Mouse (Mus musculus) limb, embryonic 13.5 days (tissue): Measurements from ENCODE around the gene Bloc1s6. TPM values are rescaled to one million over a fixed set of nuclear protein-coding genes. Genes with fewer than 3 reads are reported as not detected.
A peak's percentile ranks its signal among the peaks of the same experiment; 100 is the strongest.

Source experiments
- ATAC-seq: fragments of 200-750 bp; cut with Nextera tagmentation; 2 replicates; pipeline ENCODE4 v1.8.0; 2017; ENCODE audit warnings: low read depth, moderate number of reproducible peaks, moderate TSS enrichment; ENCODE audit not compliant: low FRiP score
- H3K27ac ChIP-seq: fragments of 300-500 bp; sonication (generic); 2 replicates; pipeline ENCODE4 v1.5.1; 2015; ENCODE audit warnings: inconsistent platforms, mild to moderate bottlenecking, moderate library complexity
- H3K27me3 ChIP-seq: fragments of 300-500 bp; sonication (generic); 2 replicates; pipeline ENCODE4 v1.6.1; 2015; ENCODE audit warnings: mild to moderate bottlenecking, inconsistent platforms
- H3K36me3 ChIP-seq: fragments of 300-500 bp; sonication (generic); 2 replicates; pipeline ENCODE4 v1.6.1; 2015; ENCODE audit warnings: inconsistent platforms, mild to moderate bottlenecking, moderate library complexity
- H3K4me1 ChIP-seq: fragments of 300-500 bp; sonication (generic); 2 replicates; pipeline ENCODE4 v1.6.1; 2015; ENCODE audit warnings: inconsistent platforms
- H3K4me2 ChIP-seq: fragments of 300-500 bp; sonication (generic); replicated peaks from 2 replicates; pipeline ENCODE4 v1.6.1; 2015; ENCODE audit warnings: inconsistent platforms, mild to moderate bottlenecking, moderate library complexity
- H3K4me3 ChIP-seq: fragments of 300-500 bp; sonication (generic); 2 replicates; pipeline ENCODE4 v1.5.1; 2015; ENCODE audit warnings: moderate library complexity, mild to moderate bottlenecking, inconsistent platforms
- H3K9ac ChIP-seq: fragments of 300-500 bp; sonication (generic); 2 replicates; pipeline ENCODE4 v1.6.1; 2015; ENCODE audit warnings: mild to moderate bottlenecking, inconsistent platforms
- H3K9me3 ChIP-seq: fragments of 300-500 bp; sonication (generic); 2 replicates; pipeline ENCODE4 v1.6.1; 2016; ENCODE audit warnings: inconsistent platforms
- WGBS: fragments of 180-500 bp; shearing (Covaris S2); methylation state at CpG from one replicate; pipeline ENCODE4 v1.1.7; 2015; 5-methylcytosine and 5-hydroxymethylcytosine counted together
- polyA plus RNA-seq: library from polyadenylated mRNA; unstranded; fragments of >200 nt; fragmentation: Nextera tagmentation; extraction: Ambion mirVana; gene quantifications from 2 replicates; pipeline ENCODE4 v1.2.1, GENCODE M21; 2015

Gene Bloc1s6
- polyA plus RNA-seq: 56.3 and 57.6 TPM in 2 replicates

DNA sequence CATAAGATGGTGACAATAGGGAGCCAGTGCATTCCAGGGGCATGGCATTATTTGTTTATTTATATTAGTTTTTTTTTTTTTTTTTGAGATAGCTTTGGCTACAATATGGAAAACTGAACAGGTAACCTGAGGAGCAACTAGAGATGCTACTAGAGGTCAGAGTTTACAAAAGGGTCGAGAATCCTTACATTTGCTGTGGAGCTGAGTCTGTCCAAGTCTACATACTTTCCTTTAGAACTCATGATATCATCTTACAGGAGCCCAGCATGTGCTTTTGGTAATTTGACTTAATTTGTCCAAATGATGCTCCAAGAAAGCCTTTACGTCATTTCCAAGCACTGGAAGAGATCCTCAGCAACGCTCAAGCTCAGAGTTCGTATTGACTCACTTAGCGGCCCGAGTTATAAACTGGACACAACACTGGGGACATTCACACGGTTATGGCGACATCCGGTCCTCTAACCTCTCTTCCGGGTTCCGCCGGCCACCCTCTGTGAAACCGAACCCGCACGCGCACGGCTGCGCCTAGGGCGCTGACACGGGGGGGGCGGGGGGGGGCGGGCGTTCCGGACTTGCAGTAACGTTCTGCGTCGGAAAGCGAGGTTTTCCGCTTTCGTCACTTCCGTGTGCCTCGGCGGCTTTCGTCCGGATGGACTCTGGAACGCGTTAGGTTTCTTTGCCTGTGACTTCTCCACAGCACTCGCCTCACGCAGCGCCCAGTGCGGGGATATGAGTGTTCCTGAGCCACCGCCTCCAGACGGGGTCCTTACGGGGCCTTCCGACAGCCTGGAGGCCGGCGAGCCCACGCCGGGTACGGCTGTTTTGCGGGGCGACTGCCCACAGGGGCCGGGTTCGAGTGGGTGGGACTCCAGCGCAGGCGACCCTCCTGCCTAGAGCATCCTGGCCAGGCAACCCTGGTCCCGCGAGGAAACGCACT lies at the start of gene Bloc1s6:
TSS of gene Bloc1s6 (plus strand) at position 610 of the 937 bp plus-strand sequence.
- H3K4me2 ChIP-seq: peak within 1 kb of the TSS; percentile 72
- under 1% methylated on average over 56 of the region's 59 CpGs for WGBS
- peak; percentile 98 for ATAC-seq
- H3K9me3 ChIP-seq: no peaks in the 10 kb centered on the region
- peaks cover 13% of the 10 kb centered on the region for H3K27me3 ChIP-seq
- H3K4me3 ChIP-seq: peak within 1 kb of the TSS; percentile 84
- peaks cover 10% of the 10 kb centered on the region for H3K4me1 ChIP-seq
- peak within 1 kb of the TSS; percentile 95 for H3K27ac ChIP-seq
- peaks cover 8% of the 10 kb centered on the region for H3K36me3 ChIP-seq
- peak within 1 kb of the TSS; percentile 93 for H3K9ac ChIP-seq

GRCm38 (mm10) chr2:122697526-122697925 lies 40.8 kb upstream of the Bloc1s6 start:
- no peak for ATAC-seq
- WGBS: 71% methylated on average over 2 of the region's 2 CpGs
- H3K4me1 ChIP-seq: peaks cover 14% of the 10 kb centered on the region
- H3K27ac ChIP-seq: no peak overlapping the region
- no peaks in the 10 kb centered on the region for H3K27me3 ChIP-seq
- H3K9ac ChIP-seq: no peak overlapping the region
- no peak overlapping the region for H3K4me3 ChIP-seq
- no peaks in the 10 kb centered on the region for H3K36me3 ChIP-seq
- H3K9me3 ChIP-seq: no peaks in the 10 kb centered on the region
- H3K4me2 ChIP-seq: no peak overlapping the region

DNA sequence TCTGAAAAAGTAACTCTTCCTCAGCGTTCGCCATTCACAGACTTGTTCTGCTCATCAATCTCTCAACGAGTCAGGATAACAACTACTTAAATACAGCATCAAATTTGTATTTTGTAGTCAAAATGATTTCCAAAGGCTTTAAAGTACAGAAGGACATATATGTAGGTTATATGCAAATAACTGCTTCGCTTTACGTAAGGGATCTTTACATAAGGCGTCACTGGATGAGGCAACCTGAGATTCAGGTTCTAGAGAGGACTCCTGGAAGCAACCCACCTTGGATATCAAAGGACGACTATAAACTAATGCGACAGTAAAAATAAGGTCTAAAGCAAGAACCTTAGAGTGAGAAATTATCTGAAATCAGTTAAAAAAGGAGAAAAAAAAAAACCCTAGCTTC lies 37.3 kb upstream of the Bloc1s6 start:
- peak overlapping the region; percentile 72 for H3K4me3 ChIP-seq
- WGBS: 69% methylated on average over 8 of the region's 8 CpGs

GRCm38 (mm10) chr2:122701871-122702180 lies 36.5 kb upstream of the Bloc1s6 start:
- no peak for ATAC-seq
- H3K4me3 ChIP-seq: peak overlapping the region; percentile 72
- H3K27ac ChIP-seq: no peak overlapping the region
- 0% methylated on average over 15 of the region's 15 CpGs for WGBS
- peak overlapping the region; percentile 78 for H3K4me2 ChIP-seq
- H3K4me1 ChIP-seq: peaks cover 14% of the 10 kb centered on the region
- 0 out of 2 replicates have a peak, but pooled peaks cover 2% of the 10 kb centered on the region for H3K27me3 ChIP-seq
- no peaks in the 10 kb centered on the region for H3K9me3 ChIP-seq
- H3K36me3 ChIP-seq: no peaks in the 10 kb centered on the region
- H3K9ac ChIP-seq: peak overlapping the region; percentile 85

More for the DNA sequence above, 37.3 kb upstream of the Bloc1s6 start:
- Histone ChIP-seq H3K4me2 (peak overlapping the region; percentile 78), H3K27me3 (0 out of 2 replicates have a peak, but pooled peaks cover 2% of the 10 kb centered on the region), H3K27ac (no peak overlapping the region), H3K4me1 (peaks cover 14% of the 10 kb centered on the region), H3K36me3 (no peaks in the 10 kb centered on the region), H3K9me3 (no peaks in the 10 kb centered on the region), H3K9ac (peak overlapping the region; percentile 85; the same call in 1 of the 2 replicates)
- ATAC-seq: no peak

GRCm38 (mm10) chr2:122702181-122703036 lies 35.9 kb upstream of the Bloc1s6 start, which contains the start of gene Slc30a4:
Slc30a4 (minus strand) TSS chr2:122702663.
- peak within 1 kb of the TSS; percentile 72 for H3K4me3 ChIP-seq
- WGBS: under 1% methylated on average over 84 of the region's 111 CpGs
- peak within 1 kb of the TSS; percentile 85 for H3K9ac ChIP-seq
- H3K9me3 ChIP-seq: no peaks in the 10 kb centered on the region
- no peaks in the 10 kb centered on the region for H3K36me3 ChIP-seq
- peak within 1 kb of the TSS; percentile 78 for H3K4me2 ChIP-seq
- H3K27me3 ChIP-seq: 0 out of 2 replicates have a peak, but pooled peaks cover 2% of the 10 kb centered on the region
- H3K27ac ChIP-seq: peak within 1 kb of the TSS; percentile 28; the same call in 1 of the 2 replicates
- ATAC-seq: peak; percentile 98
- H3K4me1 ChIP-seq: peaks cover 14% of the 10 kb centered on the region

DNA sequence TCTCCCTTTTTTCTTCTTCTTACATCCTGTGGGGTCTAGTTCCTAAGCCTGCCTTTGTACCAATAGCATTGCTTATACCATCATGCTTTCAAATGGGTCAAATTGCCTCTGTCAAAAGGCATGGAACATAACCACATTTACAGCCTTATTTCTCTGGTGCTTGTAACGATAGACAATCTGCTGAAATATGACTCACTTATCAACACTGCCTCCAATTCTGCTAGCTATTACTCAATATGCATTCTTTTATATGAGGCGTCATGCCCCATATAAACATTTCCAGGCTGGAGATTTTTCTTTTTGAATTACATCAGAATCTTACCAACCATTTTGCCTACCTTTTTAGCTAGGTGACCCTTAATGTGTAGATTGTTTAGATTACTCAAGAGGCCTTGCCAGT lies 33.7 kb upstream of the Bloc1s6 start:
- H3K4me1 ChIP-seq: peaks cover 14% of the 10 kb centered on the region
- H3K9me3 ChIP-seq: no peaks in the 10 kb centered on the region
- 84% methylated on average over 2 of the region's 2 CpGs for WGBS
- peaks cover 4% of the 10 kb centered on the region; the same call in 1 of the 2 replicates for H3K27me3 ChIP-seq
- no peak overlapping the region for H3K9ac ChIP-seq
- no peaks in the 10 kb centered on the region for H3K36me3 ChIP-seq
- ATAC-seq: no peak
- H3K27ac ChIP-seq: no peak overlapping the region
- no peak overlapping the region for H3K4me2 ChIP-seq
- no peak overlapping the region for H3K4me3 ChIP-seq

GRCm38 (mm10) chr2:122708080-122708479 lies 30.2 kb upstream of the Bloc1s6 start:
- H3K4me2 ChIP-seq: no peak overlapping the region
- no peak for ATAC-seq
- no peak overlapping the region for H3K4me3 ChIP-seq
- no peak overlapping the region for H3K27ac ChIP-seq
- peaks cover 4% of the 10 kb centered on the region; the same call in 1 of the 2 replicates for H3K27me3 ChIP-seq
- no peak overlapping the region for H3K9ac ChIP-seq
- no peaks in the 10 kb centered on the region for H3K36me3 ChIP-seq
- WGBS: 65% methylated on average over 3 of the region's 3 CpGs
- H3K4me1 ChIP-seq: no peaks in the 10 kb centered on the region
- no peaks in the 10 kb centered on the region for H3K9me3 ChIP-seq

DNA sequence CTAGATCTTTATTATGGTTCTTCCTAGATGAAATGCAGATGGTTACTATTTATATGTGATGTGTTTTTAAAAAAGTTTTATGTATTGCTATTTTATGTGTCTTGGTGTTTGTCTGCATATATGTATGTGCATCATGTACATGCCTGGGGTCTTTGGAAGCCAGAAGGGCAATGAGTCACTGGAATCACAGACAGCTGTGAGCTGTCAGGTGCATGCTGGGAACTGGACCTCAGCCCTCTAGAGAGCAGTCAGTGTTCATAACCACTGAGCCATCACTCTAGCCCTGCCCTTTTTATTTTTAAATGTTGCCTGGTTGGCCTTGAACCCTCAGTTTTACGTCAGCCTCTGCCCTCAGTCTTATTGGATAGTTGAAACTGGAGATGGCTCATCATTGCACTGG lies 29.1 kb upstream of the Bloc1s6 start:
- Histone ChIP-seq H3K27me3 (peaks cover 3% of the 10 kb centered on the region; the same call in 1 of the 2 replicates), H3K4me1 (no peaks in the 10 kb centered on the region), H3K4me3 (no peak overlapping the region), H3K9me3 (no peaks in the 10 kb centered on the region), H3K36me3 (no peaks in the 10 kb centered on the region), H3K4me2 (no peak overlapping the region), H3K9ac (no peak overlapping the region), H3K27ac (no peak overlapping the region)
- WGBS: 79% methylated on average over 1 of the region's 1 CpGs
- no peak for ATAC-seq

- Histone ChIP-seq H3K9ac (no peak overlapping the region), H3K9me3 (no peaks in the 10 kb centered on the region), H3K4me2 (no peak overlapping the region), H3K4me3 (no peak overlapping the region), H3K27me3 (peaks cover 2% of the 10 kb centered on the region; the same call in 1 of the 2 replicates), H3K4me1 (no peaks in the 10 kb centered on the region), H3K27ac (no peak overlapping the region), H3K36me3 (no peaks in the 10 kb centered on the region)
- WGBS: 80% methylated on average over 3 of the region's 3 CpGs
- no peak for ATAC-seq
Measured at GRCm38 (mm10) chr2:122711911-122712310, 26.4 kb upstream of the Bloc1s6 start.

DNA sequence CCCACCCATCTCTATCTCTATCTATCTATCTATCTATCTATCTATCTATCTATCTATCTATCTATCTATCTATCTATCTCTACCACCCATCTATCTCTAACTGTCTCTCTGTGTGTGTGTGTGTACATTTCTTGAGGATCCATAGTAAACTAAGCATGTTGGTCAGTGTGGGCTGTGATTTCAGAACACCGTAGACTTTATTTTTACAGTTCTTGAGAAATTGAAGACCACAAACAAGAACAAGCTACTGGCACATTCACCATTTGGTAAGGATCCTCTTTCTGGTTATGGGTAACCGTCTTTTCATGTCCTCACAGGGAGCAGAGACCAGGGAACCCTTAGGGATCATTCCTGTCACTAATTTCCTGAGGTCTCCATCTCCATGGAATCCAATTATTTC lies 25.5 kb upstream of the Bloc1s6 start:
- Histone ChIP-seq H3K4me1 (no peaks in the 10 kb centered on the region), H3K9me3 (no peaks in the 10 kb centered on the region), H3K9ac (no peak overlapping the region), H3K27me3 (peaks cover 2% of the 10 kb centered on the region; the same call in 1 of the 2 replicates), H3K36me3 (no peaks in the 10 kb centered on the region), H3K4me2 (no peak overlapping the region), H3K4me3 (no peak overlapping the region), H3K27ac (no peak overlapping the region)
- 81% methylated on average over 2 of the region's 2 CpGs for WGBS
- no peak for ATAC-seq

- H3K9ac ChIP-seq: no peak overlapping the region
- H3K36me3 ChIP-seq: no peaks in the 10 kb centered on the region
- H3K27me3 ChIP-seq: no peaks in the 10 kb centered on the region
- H3K4me3 ChIP-seq: no peak overlapping the region
- H3K27ac ChIP-seq: no peak overlapping the region
- no peaks in the 10 kb centered on the region for H3K9me3 ChIP-seq
- no peak overlapping the region for H3K4me2 ChIP-seq
- WGBS: 69% methylated on average over 5 of the region's 5 CpGs
- H3K4me1 ChIP-seq: no peaks in the 10 kb centered on the region
- no peak for ATAC-seq
Measured at GRCm38 (mm10) chr2:122715148-122715692, 23.1 kb upstream of the Bloc1s6 start.
